Mouse (Mus musculus) right cerebral cortex, postnatal 10 days (tissue): ENCODE data around the gene Wdr26.

Experiments
- DNase-seq, 2 experiments: peaks; one replicate each; pipeline ENCODE4 v3.0.0; 2021; ENCODE audit warnings: low spot score in 2 of 2

The Wdr26 gene

DNA sequence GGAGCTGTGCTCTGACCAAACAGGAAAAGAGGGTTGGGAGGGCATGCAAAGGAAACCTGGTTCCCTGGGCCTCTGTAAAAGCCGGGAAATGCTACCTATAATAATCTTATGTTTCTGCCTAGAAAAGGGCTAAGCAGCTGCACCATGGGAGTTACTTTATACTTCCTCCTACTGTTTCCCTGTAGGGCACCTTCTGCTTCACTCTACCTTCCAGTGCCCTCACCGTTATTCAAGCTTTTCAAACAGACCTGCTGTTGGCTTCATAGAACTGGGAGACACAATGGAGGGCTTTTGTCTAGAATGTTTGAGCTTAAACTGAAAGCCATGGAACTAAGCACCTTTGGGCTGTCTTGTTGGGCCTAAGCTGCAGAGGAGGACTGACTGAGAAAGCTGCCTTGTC is 44.0 kb downstream of the Wdr26 start:
- no peak for DNase-seq

DNA sequence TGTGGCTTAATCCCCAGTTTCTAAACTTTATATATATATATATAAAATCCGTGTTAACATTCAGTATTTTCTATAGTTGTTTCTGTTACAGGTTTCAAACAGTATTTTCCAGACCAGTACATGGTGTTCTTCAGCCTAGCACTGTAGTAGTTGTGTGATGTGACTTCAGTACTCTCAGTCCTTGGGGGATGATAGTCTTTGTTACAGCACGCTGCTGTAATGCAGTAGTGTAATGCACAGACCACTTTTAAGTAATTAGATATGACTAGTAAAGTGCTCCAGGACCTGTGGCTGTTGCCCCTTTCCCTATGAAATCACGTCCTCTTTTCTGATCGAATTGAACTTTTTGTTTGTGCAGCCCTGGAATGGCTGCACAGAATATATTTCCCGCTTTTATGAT is 60.3 kb downstream of the Wdr26 start:
- no peak for DNase-seq

DNA sequence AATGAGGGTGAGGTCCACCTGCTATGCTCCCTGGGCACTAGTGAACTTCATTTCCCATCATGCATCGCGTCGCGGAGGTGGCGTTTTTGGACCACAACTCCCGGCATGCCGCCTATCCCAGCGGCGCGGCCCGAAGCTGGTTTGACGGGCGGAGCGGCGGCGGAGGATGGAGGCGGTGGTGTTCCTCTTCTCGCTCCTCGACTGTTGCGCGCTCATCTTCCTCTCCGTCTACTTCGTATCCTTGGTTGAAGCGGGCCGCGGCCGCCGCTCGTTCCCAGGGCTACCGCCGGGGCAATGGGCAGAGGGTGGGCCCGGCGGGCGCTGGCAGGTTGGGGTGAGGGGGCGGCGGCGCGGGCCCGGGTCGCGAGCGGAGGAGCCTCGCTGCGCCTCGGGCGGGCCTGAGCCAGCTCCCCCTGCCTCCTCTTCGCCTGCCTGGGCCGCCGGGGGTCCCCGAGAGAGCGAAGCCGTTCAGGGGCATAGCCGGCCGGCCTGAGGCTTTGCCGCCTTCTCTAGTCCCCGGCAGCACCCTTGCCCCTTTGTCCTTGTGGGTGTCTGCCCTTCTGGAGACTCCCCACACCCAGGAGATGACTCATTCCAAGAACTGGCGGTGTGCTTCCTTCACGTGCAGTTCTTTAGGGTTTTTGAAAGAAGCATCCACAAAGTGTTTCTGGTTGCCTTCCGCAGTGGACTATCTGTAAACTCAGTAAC is 60.8 kb downstream of the Wdr26 start:
- DNase-seq = peak; percentile 94 to 97

DNA sequence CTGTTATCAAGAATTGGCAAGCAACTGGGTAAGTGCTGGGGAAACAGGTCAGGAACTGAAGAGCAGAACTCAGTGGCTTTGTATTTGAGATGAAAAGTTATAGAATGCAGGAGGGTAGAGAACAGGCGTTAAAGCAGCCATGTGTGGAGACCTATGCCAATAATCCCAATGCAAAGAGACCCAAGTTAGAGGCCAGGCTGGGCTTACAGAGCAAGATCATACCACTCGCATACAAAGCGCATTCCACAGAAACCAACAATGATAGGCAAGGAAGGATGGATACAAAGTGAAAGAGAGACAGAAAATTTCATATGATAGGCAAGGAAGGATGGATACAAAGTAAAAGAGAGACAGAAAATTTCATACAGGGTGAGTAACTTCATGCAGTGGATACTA is 61.4 kb downstream of the Wdr26 start:
- no peak for DNase-seq

DNA sequence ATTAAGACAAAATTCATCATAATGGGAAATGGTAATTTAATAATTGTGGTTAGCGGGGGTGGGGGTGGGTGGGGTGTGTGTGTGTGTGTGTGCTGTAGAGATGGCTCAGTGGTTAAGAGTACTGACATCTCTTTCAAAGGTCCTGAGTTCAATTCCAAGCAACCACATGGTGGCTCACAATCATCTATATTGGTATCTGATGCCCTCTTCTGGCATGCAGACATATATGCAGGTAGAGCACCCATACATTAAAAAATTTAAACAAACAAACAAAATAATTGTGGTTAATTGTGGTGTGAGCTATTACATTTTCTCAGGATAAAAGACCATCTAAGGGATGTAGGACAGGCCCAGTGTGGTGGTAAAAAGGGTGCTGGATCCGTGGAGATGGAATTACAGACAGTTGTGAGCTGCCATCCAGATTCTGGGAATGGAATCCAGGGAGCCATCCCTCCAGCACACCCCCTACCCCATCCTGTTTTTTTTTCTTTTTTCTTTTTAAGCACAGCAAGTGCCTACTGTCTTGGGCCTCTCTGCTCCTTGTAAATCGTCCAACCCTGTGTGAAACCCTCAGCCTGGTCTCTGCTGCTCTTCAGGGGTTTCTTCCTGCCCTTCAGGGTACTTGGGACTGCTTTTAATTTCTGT is 62.3 kb downstream of the Wdr26 start:
- DNase-seq = no peak

DNA sequence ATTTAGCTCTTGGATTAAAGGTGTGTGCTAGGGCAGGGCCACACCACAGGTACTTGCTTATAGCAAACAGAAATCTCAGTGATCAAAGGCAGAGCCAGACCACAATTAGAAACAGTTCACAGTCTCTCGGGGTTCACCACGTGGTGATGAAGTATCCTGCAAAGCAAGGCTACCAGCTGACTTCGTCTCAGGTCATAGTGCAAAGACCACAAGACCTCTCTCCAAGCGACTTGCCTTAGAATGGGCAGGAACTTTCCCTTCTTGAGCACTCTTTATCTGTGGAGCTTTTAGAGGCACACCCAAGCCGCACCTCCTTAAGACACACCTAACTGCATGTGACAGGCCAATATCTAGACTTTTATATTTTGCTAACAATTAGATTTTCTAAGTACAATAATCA is 63.3 kb downstream of the Wdr26 start:
- no peak for DNase-seq

DNA sequence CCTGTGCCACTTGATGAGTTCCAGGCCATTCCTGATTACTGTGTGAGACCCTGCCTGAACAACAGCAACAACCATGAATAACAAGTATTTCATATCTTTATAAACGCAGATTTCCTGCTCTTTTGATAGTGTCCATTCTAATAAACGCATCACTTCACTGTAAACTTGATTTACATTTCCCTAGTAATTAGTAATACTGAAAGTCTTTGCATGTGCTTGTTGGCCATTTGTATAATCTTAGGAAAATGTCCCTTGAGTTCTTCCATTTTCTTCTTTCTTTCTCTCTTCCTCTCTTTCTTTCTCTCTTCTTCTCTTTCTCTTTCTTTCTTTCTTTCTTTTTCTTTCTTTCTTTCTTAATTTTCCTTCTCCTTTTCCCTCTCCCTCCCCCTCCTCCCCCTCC is 65.6 kb downstream of the Wdr26 start:
- no peak for DNase-seq

DNA sequence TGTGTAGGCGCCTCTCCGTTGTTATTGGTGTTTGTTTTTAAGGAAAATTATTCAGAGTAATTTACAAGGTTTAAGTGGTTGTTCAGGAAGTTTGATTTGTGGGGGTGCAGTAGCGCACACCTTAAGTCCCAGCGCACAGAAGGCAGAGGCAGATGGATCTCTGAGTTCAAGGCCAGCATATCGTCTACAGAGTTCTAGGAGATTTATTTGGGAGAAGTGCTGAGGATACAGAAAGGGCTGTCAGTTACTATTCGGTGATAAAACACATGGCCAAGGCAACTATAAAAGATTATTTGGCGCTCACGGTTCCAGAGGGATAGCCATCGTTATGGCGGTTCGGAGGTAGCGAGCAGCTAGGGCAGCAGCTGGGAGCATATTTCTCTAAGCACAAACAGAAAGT is 66.8 kb downstream of the Wdr26 start:
- no peak for DNase-seq

DNA sequence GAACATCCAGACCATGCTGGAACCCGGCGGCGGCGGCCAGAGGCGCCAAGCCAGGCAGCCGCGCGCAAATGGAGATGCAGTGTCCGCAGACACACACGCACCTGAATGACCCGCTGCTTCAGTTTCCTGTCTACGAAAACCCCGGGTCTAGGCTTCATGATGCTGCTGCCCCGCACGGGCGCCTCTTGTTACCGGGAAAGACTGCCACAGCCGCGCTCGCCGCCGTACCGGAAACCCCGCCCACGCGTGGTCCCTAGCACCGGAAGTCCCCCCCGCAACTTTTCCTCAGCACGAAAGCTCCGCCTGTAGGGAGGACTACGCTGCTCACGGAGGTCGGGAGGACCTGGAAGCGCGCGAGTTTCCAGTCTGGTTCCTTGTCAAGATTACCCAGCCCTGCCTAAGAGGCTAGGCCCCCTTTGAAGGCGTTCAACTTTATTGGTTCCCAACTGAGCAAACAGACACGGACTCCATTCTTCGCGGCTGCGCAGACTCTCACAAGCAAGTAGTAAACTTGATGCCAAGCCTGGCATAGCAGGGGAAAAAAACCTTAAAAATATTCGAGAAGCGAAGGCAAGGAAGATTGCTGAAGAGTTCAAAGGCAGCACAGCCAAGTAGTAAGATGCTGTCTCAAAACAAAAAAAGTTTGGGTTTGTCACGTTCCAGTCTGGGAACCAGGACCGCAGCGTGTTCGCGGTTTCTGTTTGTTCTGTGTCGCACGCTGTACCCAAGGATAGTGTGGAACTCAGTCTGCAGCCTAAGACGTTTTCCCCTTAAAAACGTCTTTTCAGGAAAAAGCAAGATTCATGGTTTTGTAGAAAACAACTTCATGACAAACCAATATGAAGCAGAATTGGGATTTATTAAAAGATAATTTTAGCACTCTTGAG is 67.6 kb downstream of the Wdr26 start, which contains the start of the genes Nvl and Cnih4:
Gene Nvl (minus strand): TSS at position 255 of the 887 bp plus-strand sequence.
Gene Cnih4 (plus strand): TSS at position 744 of the 887 bp plus-strand sequence.
- DNase-seq = peak; percentile 96 to 97

DNA sequence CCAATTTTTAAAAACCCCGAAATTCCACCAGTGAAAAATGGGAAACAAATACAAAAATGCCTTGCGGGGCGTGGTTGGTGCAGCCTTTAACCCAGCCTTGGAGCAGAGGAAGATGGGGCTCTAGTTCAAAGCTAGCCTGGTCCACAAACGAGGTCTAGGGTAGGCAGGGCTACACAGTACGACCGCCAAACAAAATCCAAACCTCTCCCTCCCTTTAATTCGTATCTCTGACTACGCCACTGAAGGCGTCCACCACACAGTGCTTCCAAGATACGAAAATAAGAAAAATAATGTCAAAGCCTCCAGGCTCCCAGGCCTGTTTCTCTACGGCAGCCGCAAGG is 68.2 kb downstream of the Wdr26 start:
- DNase-seq = no peak

DNA sequence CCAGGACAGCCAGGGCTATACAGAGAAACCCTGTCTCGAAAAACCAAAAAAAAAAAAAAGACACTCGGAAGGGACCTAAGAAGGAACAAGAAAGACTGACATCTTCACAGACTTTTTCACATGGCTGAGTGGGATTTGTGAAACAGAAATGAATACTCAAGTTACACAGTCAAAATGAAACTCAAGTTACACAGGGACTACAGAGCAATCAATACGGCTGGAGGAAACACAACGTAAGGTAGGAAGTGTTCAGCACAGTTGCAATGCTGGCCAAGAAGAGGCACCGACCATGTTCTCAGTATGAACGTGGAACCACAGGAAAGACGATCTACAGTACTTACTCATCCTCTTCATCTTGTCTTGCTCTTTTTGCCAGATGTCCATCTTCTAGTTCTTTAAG is 73.1 kb downstream of the Wdr26 start:
- no peak for DNase-seq

DNA sequence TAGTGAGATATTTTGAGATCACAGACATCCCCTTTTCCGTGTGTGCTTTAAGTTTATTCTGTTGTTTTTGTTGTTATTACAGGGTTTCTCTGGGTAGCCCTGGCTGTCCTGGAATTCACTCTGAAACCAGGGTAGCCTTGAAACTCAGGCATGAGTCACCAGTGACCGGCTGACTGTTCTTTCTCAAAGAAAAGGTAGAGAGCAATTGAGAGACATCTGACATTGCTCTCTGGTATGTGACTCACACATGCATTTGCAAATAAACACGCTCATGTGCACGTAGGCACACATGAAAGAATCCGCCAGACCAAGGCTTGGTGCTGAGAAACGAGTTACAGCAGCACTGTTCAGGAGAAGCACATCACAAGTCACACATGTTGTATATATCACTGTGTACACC is 79.9 kb downstream of the Wdr26 start:
- no peak for DNase-seq

DNA sequence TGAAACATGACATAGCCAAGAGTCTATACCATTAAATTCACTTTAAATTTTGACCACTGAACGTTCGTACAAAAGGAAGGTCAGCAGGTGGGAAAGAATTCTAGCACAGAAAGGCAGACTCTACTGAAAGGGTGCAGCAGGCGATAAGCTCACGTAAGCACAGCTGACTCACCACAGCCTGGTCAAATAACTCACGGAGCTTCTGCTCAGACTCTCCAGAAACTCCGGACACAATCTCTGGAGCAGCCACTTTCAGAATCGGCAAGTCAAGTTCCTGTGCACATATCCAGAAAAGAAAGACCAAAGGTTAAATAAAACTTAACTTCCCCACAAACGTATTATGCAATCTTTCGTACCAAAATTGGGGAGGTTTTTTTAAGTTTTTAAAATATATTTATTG is 85.0 kb downstream of the Wdr26 start:
- no peak for DNase-seq

DNA sequence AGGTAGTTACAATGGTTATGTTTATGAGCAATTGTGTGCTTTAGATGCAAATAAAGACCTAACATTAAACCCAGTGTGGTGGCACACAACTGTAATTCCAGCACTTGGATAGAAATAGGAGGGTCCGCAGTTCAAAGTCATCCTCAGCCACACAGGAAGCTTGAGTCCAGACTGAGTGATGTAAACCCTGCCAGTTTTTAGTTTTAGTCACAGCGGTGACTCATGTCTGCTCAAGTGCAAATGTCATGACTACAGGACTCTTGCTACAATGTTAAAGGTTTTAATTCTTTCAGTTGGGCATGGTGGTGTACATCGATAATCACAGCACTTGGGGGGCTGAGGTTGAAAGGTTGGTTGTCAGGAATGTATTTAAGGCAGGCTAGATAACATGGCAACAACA is 85.9 kb downstream of the Wdr26 start:
- no peak for DNase-seq

DNA sequence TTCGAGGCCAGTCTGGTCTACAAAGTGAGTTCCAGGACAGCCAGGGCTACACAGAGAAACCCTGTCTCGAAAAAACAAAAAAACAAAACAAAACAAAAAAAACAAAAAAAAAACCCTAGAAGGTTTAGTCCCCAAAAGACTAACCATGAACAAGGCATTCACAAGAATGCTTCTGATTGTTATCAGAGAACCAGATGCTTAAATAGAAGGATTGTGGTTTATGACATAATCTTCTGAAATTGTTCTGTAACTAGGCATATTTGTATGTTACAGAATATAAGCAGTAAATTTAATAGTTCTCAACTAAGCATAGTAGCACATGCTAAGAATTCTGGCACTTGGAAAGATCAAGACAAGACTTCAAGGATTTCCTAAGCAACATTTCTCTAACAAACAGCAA is 87.7 kb downstream of the Wdr26 start:
- no peak for DNase-seq
